Mouse (Mus musculus) small intestine, adult 2 months (tissue): ENCODE results near the gene Tmem238. TPM values are rescaled to one million over a fixed set of nuclear protein-coding genes. Genes with fewer than 3 reads are reported as not detected.

Experiments used
- H3K27ac ChIP-seq: fragments of 200-500 bp; 2 replicates; pipeline ENCODE4 v1.5.1; 2012; ENCODE audit warnings: low read depth, low read length, control low read depth, inconsistent platforms; ENCODE audit not compliant: insufficient read depth
- H3K27me3 ChIP-seq: fragments of 200-500 bp; 2 replicates; pipeline ENCODE4 v1.6.1; 2012; ENCODE audit warnings: mild to moderate bottlenecking, moderate library complexity, low read length, inconsistent platforms; ENCODE audit not compliant: control insufficient read depth, insufficient read depth
- H3K36me3 ChIP-seq: fragments of 200-500 bp; 2 replicates; pipeline ENCODE4 v1.6.1; 2012; ENCODE audit warnings: mild to moderate bottlenecking, low read length, control low read depth, inconsistent platforms; ENCODE audit not compliant: control insufficient read depth, insufficient read depth
- H3K4me1 ChIP-seq: fragments of 200-500 bp; 2 replicates; pipeline ENCODE4 v1.6.1; 2012; ENCODE audit warnings: low read length, inconsistent platforms, mixed read lengths; ENCODE audit not compliant: control insufficient read depth, insufficient read depth, insufficient read length
- H3K4me3 ChIP-seq: fragments of 200-500 bp; 2 replicates; pipeline ENCODE4 v1.5.1; 2012; ENCODE audit warnings: low read depth, mild to moderate bottlenecking, control low read depth, inconsistent platforms, low read length, moderate library complexity
- CTCF ChIP-seq: fragments of 200-500 bp; IDR thresholded peaks from 2 replicates; pipeline ENCODE4 v1.5.1; 2012; ENCODE audit warnings: low read depth, mild to moderate bottlenecking, control low read depth, inconsistent platforms, low read length, moderate library complexity, mixed read lengths; ENCODE audit not compliant: insufficient replicate concordance, insufficient read length; ENCODE audit errors: extremely low read depth
- POLR2A ChIP-seq: fragments of 200-500 bp; IDR thresholded peaks from 2 replicates; pipeline ENCODE4 v1.6.1; 2012; ENCODE audit warnings: low read depth, mild to moderate bottlenecking, control low read depth, inconsistent platforms, low read length, moderate library complexity
- WGBS: fragments of 180-500 bp; shearing (Covaris S2); methylation state at CpG from one replicate; pipeline ENCODE4 v1.1.7; 2018; 5-methylcytosine and 5-hydroxymethylcytosine counted together
- polyA plus RNA-seq: library from polyadenylated mRNA; depleted of rRNA; stranded (reverse); fragments of >200 nt; gene quantifications from 2 replicates; pipeline ENCODE4 v1.2.3, GENCODE M21; 2012; rRNA removed

Tmem238 gene
- polyA plus RNA-seq, 1 experiment: 544 TPM

GRCm38 (mm10) chr7:4742482-4742819, 47.0 kb downstream of the Tmem238 start:
- Histone ChIP-seq H3K27me3 (no peaks in the 10 kb centered on the region), H3K36me3 (peaks cover 32% of the 10 kb centered on the region), H3K4me1 (peaks cover 8% of the 10 kb centered on the region), H3K27ac (no peak overlapping the region), H3K4me3 (no peak overlapping the region)
- WGBS: 93% methylated on average over 6 of the region's 6 CpGs
- TF ChIP-seq CTCF: no peak
- no peak for TF ChIP-seq POLR2A

GRCm38 (mm10) chr7:4741672-4742481, 47.6 kb downstream of the Tmem238 start:
- Histone ChIP-seq H3K4me3 (no peak overlapping the region), H3K27me3 (no peaks in the 10 kb centered on the region)
- WGBS: 86% methylated on average over 21 of the region's 21 CpGs

GRCm38 (mm10) chr7:4741151-4741550, 48.3 kb downstream of the Tmem238 start:
- 8% methylated on average over 4 of the region's 4 CpGs for WGBS

More at GRCm38 (mm10) chr7:4741672-4742481, 47.6 kb downstream of the Tmem238 start:
- peaks cover 30% of the 10 kb centered on the region for H3K36me3 ChIP-seq
- TF ChIP-seq POLR2A: no peak
- no peak for TF ChIP-seq CTCF
- peak overlapping the region; percentile 94 for H3K27ac ChIP-seq
- H3K4me1 ChIP-seq: peaks cover 8% of the 10 kb centered on the region

DNA sequence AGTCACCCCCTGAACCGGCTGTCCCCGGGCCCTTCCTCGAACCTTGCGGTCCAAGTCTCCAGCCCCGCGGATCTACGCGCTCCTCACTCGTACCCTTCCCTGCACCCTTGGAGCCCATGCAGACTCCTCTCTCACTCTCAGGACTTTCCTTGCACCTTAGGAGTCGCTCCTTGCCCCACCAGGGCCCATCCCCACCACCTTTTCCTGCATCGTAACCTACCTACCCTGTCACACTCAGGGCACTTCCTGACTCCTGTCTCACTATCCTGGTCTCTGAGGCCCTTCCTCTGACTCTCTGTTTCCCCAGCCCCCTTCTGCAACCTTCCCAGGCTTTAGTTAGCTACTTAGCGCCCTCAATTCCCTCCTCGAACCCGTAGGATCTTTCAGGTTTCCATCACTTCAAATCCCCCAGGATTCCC, 49.1 kb downstream of the Tmem238 start:
- Histone ChIP-seq H3K27me3 (no peaks in the 10 kb centered on the region), H3K4me1 (peaks cover 8% of the 10 kb centered on the region), H3K4me3 (peak overlapping the region; percentile 94), H3K27ac (peak overlapping the region; percentile 94), H3K36me3 (peaks cover 18% of the 10 kb centered on the region)
- under 1% methylated on average over 14 of the region's 14 CpGs for WGBS
- TF ChIP-seq POLR2A: no peak
- no peak for TF ChIP-seq CTCF

More at GRCm38 (mm10) chr7:4741151-4741550, 48.3 kb downstream of the Tmem238 start:
- Histone ChIP-seq H3K36me3 (peaks cover 24% of the 10 kb centered on the region), H3K27me3 (no peaks in the 10 kb centered on the region), H3K27ac (peak overlapping the region; percentile 94), H3K4me1 (peaks cover 8% of the 10 kb centered on the region), H3K4me3 (peak overlapping the region; percentile 94)
- TF ChIP-seq POLR2A: no peak
- no peak for TF ChIP-seq CTCF

- peaks cover 8% of the 10 kb centered on the region for H3K4me1 ChIP-seq
- peaks cover 18% of the 10 kb centered on the region for H3K36me3 ChIP-seq
- H3K4me3 ChIP-seq: peak within 1 kb of the TSS; percentile 94
- WGBS: under 1% methylated on average over 38 of the region's 44 CpGs
- TF ChIP-seq POLR2A: peak; percentile 97
- TF ChIP-seq CTCF: 0 out of 2 replicates have a peak, but pooled peaks have one; percentile 4
- no peaks in the 10 kb centered on the region for H3K27me3 ChIP-seq
- peak within 1 kb of the TSS; percentile 94 for H3K27ac ChIP-seq
These were observed 49.7 kb downstream of the Tmem238 start, which contains the start of gene Kmt5c for GRCm38 (mm10) chr7:4739544-4740275. Gene Kmt5c (plus strand): TSS chr7:4740115.

DNA sequence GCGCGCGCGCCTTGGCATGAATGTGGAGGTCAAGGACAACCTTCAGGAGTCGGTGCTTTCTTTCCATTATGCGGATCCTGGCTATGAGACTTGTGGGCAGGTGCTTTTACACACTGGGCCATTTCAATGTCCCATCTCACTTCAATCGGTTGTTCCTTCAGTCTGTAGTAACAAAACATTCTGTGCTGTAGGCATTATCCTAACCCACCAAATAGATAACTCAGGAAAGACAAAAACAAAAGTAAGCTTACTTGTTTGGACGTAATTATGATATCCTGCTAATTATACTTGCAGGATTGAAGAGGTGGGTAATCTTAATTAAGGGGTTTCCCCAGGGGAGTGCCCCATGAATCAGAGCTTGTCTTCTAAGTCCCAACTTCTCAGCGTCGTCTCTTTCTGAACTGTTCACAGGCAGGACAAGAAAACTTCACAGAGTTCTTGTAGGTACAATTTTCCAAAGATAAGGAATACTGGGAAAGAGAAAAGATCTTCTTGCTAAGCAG, 50.4 kb downstream of the Tmem238 start:
- Histone ChIP-seq H3K4me3 (peak overlapping the region; percentile 58), H3K4me1 (peaks cover 8% of the 10 kb centered on the region), H3K36me3 (peaks cover 18% of the 10 kb centered on the region), H3K27me3 (no peaks in the 10 kb centered on the region), H3K27ac (peak overlapping the region; percentile 77)
- WGBS: 44% methylated on average over 10 of the region's 10 CpGs
- TF ChIP-seq POLR2A (no peak), CTCF (no peak)

Other genes starting within 250 kb of the Tmem238 start
- 4.6 and 9.4 TPM in 2 replicates for gene Syt5, start 242.1 kb downstream of the Tmem238 start, polyA plus RNA-seq
- gene Ptprh, start 185.6 kb downstream of the Tmem238 start, polyA plus RNA-seq: 52.0 and 151 TPM in 2 replicates
- 65.5 and 261 TPM in 2 replicates for gene Tmem86b, start 158.2 kb downstream of the Tmem238 start, polyA plus RNA-seq
- 69.9 and 142 TPM in 2 replicates for gene Ppp6r1, start 130.6 kb downstream of the Tmem238 start, polyA plus RNA-seq
- gene Hspbp1, start 104.6 kb downstream of the Tmem238 start, polyA plus RNA-seq: 23.4 and 29.0 TPM in 2 replicates
- gene Brsk1, start 99.1 kb downstream of the Tmem238 start, polyA plus RNA-seq: 1.6 and 1.9 TPM in 2 replicates
- gene Tmem150b, start 64.4 kb downstream of the Tmem238 start, polyA plus RNA-seq: 44.4 and 122 TPM in 2 replicates
- 94.7 and 254 TPM in 2 replicates for gene Kmt5c, start 49.5 kb downstream of the Tmem238 start, polyA plus RNA-seq
- 5.7 and 45.8 TPM in 2 replicates for gene Cox6b2, start 36.6 kb downstream of the Tmem238 start, polyA plus RNA-seq
- gene Fam71e2, start 18.4 kb downstream of the Tmem238 start, polyA plus RNA-seq: not detected in 2 replicates
- 0.25 and 0.32 TPM in 2 replicates for gene Il11, start 6.8 kb downstream of the Tmem238 start, polyA plus RNA-seq
- not detected in 2 replicates for gene Tmem190, start 6.7 kb downstream of the Tmem238 start, polyA plus RNA-seq
- gene Rpl28, start 3.2 kb upstream of the Tmem238 start, polyA plus RNA-seq: 141 and 355 TPM in 2 replicates
- gene Ube2s, start 22.9 kb upstream of the Tmem238 start, polyA plus RNA-seq: 78.5 and 131 TPM in 2 replicates
- 0.48 and 0.83 TPM in 2 replicates for gene Shisa7, start 55.0 kb upstream of the Tmem238 start, polyA plus RNA-seq
- gene Isoc2b, start 80.6 kb upstream of the Tmem238 start, polyA plus RNA-seq: 12.4 and 18.9 TPM in 2 replicates
- 13.4 and 15.5 TPM in 2 replicates for gene Isoc2a, start 87.5 kb upstream of the Tmem238 start, polyA plus RNA-seq
- not detected in 2 replicates for gene Gm36210, start 116.9 kb upstream of the Tmem238 start, polyA plus RNA-seq
- gene Zfp628, start 125.6 kb upstream of the Tmem238 start, polyA plus RNA-seq: 15.7 and 41.4 TPM in 2 replicates
- 4.3 and 6.2 TPM in 2 replicates for gene Nat14, start 132.4 kb upstream of the Tmem238 start, polyA plus RNA-seq
- 3.3 and 4.5 TPM in 2 replicates for gene Ssc5d, start 136.1 kb upstream of the Tmem238 start, polyA plus RNA-seq
- gene Sbk2, start 174.8 kb upstream of the Tmem238 start, polyA plus RNA-seq: 0.06 and 0.11 TPM in 2 replicates
- not detected in 2 replicates for gene Sbk3, start 181.5 kb upstream of the Tmem238 start, polyA plus RNA-seq
- gene Zfp579, start 206.5 kb upstream of the Tmem238 start, polyA plus RNA-seq: 24.7 and 52.4 TPM in 2 replicates
- gene Zfp524, start 224.8 kb upstream of the Tmem238 start, polyA plus RNA-seq: 25.2 and 51.0 TPM in 2 replicates
- 14.5 and 31.4 TPM in 2 replicates for gene Fiz1, start 225.0 kb upstream of the Tmem238 start, polyA plus RNA-seq
- gene Gm44973, start 225.8 kb upstream of the Tmem238 start, polyA plus RNA-seq: 0.35 TPM in 1 of 2 replicates, not detected in the other
- 20.0 and 37.3 TPM in 2 replicates for gene Zfp865, start 230.7 kb upstream of the Tmem238 start, polyA plus RNA-seq
- 0.76 and 0.81 TPM in 2 replicates for gene Ccdc106, start 230.9 kb upstream of the Tmem238 start, polyA plus RNA-seq
- not detected in 2 replicates for gene 4632433K11Rik, start 244.5 kb upstream of the Tmem238 start, polyA plus RNA-seq
- 3.2 and 7.7 TPM in 2 replicates for gene Zfp784, start 248.8 kb upstream of the Tmem238 start, polyA plus RNA-seq